Mouse (Mus musculus) kidney, adult 8-10 months (tissue): Measurements from ENCODE around the gene Olfr297.

Source experiments
- DNase-seq, 2 experiments: peaks; one replicate each; pipeline ENCODE4 v3.0.0; 2022

The Olfr297 gene

DNA sequence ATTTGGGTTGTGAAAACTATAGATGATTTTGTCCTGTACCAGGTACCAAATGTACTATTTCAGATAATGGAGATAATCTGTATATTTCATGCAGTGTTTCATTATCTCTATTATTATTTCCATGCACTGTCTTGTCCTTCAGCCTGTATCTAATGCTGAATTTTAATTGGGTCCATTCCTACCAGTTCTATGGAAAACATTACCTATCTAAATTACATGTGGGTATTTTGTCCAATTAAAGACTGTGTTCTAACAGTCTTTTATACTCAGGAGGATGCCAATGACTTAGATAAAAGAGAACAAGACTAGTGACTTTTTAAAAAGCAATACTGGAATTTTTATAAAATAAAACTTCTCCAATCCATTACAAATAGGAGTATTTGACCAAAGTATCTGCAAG lies at the start of gene Olfr297:
Olfr297 (plus strand) TSS at position 301 of the 400 bp plus-strand sequence.
- DNase-seq = no peak

- DNase-seq = no peak
Observed at GRCm38 (mm10) chr7:86492384-86492783, 27.4 kb upstream of the Olfr297 start, which contains the start of gene Olfr298. Gene Olfr298 (minus strand): TSS chr7:86492484.
